Mouse (Mus musculus): Measurements from ENCODE around the gene Syngr3.
"Not testable (repeated sequence)": the region's sequence is repeated elsewhere in the genome, so short reads cannot be mapped to it uniquely, and the experiment has no call there.

Gene Syngr3

DNA sequence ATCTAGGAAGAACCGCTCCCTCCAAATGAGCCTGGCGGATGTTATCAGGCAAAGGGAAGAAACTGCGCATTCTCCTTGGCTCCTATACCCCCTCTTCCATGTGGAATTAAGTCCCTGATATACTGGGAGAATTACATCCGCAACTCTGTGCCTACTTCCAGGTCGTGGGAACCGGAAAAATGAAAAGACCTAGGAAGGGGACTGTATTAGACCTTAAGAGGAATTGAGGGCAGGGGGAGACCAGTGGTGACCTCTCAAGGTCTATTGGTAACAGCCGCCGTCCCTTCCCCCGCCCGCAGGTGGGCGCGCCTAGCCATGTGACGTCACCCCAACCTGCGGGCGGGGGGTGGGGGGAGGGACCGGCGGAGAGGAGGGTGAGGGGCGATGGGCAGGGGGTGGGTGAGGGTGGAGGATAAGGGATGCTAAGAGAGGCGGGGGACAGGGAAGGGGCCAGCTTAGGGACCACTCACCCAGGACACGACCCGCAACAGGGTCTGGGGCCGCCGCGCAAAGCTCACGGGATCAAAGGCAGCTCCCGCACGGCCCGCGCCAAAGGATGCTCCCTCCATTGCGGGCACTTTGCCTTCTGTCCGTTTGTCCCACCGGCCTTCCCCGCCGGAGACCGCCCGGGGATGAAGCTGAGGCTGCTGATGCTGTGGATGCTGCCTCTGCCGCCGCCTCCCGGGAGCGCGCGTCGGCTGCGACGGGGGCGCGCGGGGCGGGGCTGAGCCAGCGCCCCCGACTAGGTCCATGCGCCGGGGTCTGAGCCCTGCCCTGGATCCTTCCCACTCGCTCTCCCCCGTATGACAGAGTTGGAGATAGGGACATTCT is at the start of gene Syngr3:
Gene Syngr3, minus strand, starts transcription at position 705 of the 831 bp plus-strand sequence.
- no peak for DNase-seq (ENCODE audit: low spot score in 2 of 2)

DNA sequence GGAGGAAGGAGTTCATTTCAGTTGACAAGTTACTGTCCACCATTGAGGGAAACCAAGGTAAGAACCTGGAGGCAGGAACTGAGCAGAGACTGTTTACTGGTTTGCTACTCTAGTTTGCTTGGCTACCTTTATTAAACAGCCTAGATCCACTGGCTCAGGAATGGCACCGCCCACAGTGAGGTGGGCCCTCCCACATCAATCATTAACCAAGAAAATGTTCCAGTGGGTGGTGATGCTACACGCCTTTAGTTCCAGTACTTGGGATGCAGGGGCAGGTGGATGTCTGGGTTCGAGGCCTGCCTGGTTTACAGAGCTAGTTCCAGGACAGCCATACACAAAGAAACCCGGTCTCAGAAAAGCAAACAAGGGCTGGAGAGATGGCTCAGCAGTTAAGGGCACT is 48.5 kb upstream of the Syngr3 start:
- DNase-seq (ENCODE audit: low spot score in 2 of 2), result no peak

DNA sequence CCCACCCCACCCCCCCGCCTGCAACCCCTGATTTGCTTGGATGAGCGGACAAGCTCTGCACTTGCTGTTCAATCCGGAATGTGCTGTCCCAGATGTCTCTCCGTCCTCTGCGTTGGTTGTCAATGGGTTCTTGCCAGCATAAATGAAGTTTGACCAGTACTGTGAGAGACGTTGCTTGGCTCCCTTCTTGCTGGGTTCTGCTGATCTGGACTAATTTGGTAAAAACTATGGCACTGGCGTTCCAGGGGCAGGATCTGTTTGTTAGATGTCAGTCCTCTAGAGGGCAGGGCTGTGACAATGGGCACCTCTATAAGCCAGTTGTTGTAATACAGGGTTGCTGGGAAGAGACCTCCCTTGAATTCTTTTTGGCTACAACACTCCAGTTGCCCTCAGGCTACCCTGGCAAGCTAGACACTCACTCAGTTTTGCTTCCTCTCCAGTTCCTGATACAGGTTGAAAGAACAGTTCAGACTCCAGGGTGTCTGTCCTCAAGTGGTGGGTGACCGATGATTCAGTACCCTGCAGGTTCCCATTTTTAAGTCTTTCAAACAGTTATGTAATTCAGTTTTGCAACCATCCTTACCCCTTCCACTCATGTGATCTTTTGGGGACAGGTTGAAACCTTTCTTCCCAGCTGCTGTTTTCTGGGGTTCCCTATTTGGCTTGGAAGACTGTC is 47.5 kb upstream of the Syngr3 start:
- DNase-seq (ENCODE audit: low spot score in 2 of 2), result no peak

DNA sequence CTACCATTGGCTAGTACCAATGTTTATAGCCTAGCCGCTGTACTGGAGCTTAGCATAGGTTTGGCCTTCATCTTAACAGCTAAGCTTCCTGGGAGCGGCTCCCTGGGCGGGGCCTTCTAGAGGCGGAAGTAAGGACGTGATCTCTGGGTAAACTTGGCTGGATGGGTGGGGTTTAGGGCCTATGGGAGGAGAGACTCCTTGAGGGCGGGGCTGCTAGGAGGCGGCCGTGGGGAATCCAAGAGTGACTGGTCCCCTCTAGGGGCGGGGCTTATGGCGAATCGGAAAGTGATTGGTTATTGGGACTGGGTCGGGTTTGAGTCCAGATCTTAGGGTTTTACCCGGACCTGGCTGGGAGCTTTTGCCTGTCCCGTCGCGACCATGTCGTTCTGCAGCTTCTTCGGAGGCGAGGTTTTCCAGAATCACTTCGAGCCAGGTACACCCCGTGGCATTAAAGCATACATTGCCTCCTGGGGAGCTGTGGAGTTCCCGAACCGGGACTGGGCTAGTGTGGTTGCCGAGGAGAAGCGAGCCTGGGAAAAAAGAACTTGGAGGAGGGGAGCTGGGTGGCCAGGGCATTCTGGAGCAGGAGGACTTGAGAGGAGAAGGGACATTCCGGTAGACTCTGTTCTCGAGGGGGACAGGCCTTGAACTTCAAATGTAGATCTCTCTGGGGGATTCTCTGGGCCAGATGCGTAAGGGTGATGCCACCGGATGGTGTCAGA is 46.7 kb upstream of the Syngr3 start, which contains the start of gene Msrb1:
Gene Msrb1, plus strand, starts transcription at position 313 of the 722 bp plus-strand sequence.
- peak; percentile 93 to 97 for DNase-seq (ENCODE audit: low spot score in 2 of 2)

DNA sequence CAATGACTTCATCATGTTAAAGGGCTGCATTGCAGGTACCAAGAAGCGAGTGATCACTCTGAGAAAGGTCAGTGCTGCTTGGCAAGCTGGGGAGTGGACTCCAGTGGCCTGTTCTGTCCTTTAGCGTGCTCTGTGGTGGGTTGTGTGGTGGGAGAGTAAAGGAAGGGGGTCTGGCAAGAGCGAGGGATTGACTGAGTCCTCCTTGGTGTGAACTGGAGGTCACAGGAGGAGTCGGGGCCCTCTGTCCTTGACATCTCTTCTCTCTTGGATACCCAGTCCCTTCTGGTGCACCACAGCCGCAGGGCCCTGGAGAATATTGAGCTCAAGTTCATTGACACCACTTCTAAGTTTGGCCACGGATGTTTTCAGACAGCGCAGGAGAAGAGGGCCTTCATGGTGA is 45.7 kb upstream of the Syngr3 start:
- DNase-seq (ENCODE audit: low spot score in 2 of 2), result no peak

DNA sequence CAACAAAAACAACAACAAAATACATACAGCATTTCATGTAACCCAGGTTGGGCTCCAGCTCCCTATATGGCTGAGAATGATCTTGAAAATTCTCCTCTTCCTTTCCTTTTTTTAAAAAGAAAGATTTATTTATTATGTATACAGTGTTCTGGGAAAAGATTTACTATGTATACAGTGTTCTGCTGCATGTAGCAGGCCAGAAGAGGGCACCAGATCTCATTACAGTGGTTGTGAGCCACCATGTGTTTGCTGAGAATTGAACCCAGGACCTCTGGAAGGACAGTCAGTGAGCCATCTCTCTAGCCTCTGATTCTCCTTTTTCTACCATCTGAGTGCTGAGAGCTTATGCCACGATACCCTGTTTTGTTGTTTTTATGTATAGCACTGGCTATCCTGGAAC is 44.8 kb upstream of the Syngr3 start:
- no peak for DNase-seq (ENCODE audit: low spot score in 2 of 2)

DNA sequence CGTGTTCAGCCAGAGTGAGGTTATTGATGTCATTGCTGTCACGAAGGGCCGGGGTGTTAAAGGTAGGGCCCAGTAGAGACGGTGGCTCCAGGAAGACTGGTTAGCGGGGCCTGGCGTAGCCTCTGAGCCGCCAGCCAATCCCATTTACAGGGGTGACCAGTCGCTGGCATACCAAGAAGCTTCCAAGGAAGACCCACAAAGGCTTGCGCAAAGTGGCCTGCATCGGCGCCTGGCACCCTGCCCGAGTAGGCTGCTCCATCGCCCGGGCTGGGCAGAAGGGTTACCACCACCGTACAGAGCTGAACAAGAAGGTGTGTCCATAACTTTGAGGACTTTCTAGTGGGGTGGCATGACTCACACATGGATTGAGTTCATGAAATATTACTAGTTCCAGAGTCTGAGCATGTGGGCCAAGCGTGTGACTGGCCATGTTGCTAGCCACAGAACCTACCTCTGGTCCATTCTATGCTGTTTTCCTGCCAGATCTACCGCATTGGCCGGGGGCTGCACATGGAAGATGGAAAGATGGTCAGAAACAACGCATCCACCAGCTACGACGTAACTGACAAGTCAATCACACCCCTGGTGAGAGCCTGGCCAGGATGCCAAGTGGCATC is 43.8 kb upstream of the Syngr3 start:
- no peak for DNase-seq (ENCODE audit: low spot score in 2 of 2)

DNA sequence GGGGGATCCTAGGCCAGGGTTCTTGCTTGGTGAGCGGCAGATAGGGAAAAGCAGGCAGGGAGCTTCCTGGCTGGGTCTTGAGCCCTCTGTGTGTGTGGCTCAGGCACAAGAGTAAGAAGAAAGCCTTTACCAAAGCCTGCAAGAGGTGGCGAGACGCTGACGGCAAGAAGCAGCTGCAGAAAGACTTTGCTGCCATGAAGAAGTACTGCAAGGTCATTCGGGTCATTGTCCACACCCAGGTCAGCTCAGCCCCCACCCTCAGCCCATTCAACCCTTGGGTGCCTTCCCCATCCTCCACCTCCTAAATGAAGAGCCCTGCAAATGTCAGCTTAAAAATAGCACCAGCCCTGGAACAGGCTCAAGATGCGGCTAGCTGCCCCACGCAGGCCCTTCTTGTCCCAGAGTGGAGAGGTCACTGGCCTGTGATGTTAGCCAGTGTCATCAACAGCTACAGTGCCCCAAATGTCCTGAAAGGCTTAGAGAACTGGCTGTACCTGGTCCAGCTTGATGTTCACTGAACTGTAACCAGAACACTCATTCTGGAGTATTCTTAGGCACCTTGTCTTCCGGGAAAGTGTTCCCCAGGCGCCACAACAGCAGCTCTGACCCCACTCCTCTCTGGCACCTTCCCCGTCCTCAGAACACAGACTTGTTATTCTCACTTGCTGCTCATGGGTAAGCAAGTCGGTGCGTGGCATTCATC is 42.6 kb upstream of the Syngr3 start:
- DNase-seq (ENCODE audit: low spot score in 2 of 2), result no peak

DNA sequence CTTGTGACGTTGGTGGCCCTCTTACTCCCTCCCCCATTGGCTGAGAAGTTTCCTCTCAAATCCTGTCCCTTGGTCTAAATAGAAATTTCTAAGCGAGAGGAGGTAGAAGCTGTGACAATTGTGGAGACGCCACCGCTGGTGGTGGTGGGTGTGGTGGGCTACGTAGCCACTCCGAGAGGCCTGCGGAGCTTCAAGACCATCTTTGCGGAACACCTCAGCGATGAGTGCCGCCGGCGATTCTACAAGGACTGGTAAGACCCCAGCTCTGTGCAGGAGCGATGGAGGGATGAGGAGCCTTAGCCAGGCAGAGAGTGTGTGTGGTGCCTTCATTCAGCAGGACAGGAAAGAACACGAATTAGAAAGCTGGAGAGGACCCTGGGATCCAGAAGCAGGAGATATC is 41.0 kb upstream of the Syngr3 start:
- no peak for DNase-seq (ENCODE audit: low spot score in 2 of 2)

DNA sequence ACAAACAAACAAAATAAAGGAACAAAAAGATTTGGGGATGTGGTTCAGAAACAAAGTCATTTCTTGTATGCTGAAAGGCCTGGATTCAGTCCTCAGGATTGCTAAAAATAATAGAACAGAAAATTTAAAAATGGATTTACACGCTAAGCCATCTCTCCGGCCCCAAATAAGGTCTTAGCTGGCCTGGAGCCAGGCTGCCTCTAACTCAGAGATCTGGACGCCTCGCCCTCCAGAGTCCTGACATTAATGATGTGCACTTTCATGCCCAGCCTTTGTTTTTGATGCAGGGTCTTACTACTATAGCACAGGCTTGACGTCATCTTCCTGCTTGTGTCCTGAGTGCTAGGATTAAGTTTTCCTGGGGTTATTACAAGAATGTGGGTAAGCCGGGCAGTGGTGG is 39.3 kb upstream of the Syngr3 start:
- DNase-seq (ENCODE audit: low spot score in 2 of 2), result no peak

DNA sequence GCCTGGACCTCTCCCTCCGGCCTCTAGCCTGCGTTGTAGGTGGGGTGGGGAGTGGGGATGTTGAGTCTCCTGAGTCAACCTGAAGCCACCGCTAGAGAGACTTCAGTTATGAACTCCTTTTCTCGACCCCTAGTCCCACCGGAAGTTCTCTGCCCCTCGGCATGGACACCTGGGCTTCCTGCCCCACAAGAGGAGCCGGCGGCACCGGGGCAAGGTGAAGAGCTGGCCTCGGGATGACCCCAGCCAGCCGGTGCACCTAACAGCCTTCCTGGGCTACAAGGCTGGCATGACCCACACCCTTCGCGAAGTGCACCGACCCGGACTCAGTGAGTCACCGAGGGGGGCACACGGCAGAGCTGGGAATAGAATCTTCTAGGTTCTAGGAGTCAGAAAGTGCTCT is 38.4 kb upstream of the Syngr3 start:
- DNase-seq (ENCODE audit: low spot score in 2 of 2), result no peak

DNA sequence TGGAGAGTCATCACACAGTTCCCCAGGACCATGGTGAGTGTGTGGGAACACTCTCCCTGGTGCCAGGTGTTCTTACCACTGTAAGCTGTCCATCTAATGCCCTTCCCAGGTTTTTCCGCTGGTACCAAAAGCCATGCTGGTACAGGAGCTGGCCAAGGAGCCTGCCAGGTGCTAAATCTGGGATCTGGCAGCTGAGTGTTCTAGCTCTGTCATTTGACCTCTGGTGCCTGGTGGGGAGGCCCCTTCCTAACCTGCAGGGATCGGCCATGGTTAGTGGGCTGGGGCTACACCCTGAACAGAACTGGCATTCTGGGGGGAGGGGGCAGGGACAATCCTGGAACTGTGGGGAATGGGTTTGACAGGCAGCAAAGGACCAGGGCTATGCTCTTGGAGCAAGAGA is 37.9 kb upstream of the Syngr3 start, which contains the start of gene Rpl3l:
Gene Rpl3l, plus strand, starts transcription at position 203 of the 400 bp plus-strand sequence.
- DNase-seq (ENCODE audit: low spot score in 2 of 2), result no peak

DNA sequence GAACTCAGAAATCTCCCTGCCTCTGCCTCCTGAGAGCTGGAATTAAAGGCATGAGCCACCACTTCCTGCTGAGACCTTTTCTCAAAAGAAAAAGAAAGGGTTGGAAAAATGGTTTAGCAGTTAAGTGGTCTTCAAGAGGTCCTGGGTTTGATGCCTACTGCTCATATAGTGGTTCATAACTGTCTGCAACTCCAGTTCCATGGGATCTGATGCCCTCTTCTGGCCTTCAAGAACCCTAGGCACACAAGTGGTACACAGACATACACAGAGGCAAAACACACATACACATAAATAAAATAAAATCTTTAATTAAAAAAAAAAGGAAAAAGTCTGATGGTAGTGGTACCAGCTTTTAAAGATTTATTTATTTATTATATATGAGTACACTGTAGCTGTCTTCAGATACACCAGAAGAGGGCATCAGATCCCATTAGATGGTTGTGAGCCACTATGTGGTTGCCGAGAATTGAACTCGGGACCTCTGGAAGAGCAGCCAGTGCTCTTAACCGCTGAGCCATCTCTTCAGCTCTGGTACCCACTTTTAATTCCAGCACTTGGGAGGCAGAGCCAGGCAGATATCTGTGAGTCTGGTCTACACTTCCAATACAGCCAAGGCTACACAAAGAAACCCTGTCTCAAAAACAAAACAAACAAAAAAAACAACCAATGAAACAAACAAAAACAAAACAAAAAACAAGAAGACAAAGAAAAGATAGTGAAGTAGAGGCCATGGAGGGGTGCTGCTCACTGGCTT is 36.1 kb upstream of the Syngr3 start:
- DNase-seq (ENCODE audit: low spot score in 2 of 2), result no peak

DNA sequence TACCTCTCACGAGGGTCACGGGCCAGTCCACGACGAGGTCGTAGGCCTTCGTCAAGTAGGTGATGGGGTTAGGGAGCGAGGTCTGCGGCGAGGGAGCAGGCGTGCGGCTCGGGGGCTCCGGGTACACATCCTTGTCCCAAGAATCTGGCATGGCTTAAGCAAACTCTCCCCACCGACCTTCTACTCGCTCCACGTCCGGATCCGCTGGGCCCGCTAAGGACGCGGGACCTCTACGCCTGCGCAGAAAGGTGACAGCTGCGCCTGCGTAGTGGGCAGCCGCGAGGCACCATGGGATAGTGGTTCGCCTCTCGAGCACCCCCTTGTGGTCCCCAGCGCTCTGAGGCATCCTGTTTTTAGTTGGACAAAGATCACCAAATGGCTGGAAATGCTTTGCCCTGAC is 34.4 kb upstream of the Syngr3 start, which contains the start of gene Ndufb10:
Gene Ndufb10, minus strand, starts transcription at position 295 of the 400 bp plus-strand sequence.
- peak; percentile 89 to 98 for DNase-seq (ENCODE audit: low spot score in 2 of 2)

DNA sequence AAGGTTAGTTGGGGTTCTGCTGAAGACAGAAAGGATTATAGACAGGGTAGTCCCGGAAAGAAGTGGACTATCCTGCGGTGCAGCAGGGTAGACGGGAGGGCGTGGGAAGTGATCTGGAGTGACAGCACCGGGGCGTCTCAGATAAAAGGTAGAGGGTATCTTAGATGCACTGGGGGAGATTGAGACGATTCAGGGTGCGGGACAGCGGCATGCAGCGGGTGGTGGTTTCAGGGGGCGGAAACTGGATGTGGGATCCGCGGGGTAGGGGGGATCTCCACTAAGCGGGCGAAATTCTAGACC is 34.1 kb upstream of the Syngr3 start:
- DNase-seq (ENCODE audit: low spot score in 2 of 2), result no peak

DNA sequence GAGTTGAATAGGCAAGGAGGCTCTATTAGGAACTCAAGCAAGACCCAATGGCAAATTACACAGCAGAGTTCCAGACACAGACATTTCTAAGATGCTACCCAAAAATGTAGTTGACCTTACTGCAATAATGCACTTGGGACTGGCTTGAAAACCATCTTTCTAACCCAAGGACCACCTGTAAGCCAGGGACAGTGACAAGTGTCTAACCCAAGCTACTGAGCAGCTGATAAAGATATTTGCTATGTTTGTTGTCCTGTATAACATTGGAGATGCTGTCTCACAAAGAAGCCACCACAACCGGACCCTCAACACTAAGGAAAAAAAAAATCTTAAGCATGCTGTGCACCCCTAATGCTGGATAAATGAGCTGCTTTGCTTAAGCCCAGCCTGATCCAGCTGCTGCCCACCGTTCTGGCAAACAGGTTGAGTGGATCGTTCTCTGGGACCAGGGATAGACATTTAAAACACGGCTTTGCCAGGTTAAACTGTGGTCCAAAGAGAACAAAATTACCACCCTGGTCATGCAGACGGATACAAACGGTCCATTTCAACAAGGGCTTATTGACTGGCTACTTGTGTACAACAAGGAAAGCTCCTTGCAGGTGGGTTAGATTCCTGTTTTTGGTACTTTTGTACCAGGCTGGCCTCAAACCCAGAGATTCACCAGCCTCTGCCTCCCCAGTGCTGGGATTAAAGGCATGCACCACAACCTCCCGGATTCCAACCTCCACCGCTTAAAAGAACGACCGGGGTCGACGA is 33.5 kb upstream of the Syngr3 start:
- DNase-seq (ENCODE audit: low spot score in 2 of 2), result no peak

DNA sequence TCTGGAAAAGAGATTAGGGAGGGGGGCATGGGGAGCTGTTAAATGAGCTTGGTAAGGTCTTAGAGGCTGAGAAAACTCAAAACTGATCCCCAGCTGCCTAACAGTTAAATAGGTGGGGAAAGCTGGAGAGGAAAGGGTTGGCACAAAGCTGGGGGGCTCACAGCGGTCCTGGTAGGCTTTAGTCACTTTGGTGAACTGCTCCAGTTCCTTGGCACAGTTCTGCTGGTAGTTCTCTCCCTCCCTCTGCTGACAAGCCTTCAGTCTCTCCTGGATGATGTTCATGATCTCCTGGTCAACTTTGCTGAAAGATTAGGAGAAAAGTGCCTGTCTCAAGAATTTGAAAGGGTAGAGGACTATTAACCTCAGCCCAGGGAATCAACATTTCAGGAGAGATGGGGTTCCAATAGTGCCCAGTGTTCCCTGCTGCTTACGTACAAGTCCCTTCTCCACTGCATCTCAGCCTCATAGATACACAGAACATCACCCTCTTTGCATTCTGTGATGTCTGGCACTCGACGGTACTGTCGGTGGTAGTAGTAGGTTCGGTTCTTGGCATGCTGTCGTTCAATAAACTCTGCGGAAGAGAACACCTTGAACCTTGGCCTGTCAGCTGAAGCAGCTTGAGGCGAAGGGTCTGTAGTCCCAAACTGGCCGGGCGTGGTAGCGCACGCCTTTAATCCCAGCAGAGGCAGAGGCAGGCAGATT is 32.6 kb upstream of the Syngr3 start:
- no peak for DNase-seq (ENCODE audit: low spot score in 2 of 2)

DNA sequence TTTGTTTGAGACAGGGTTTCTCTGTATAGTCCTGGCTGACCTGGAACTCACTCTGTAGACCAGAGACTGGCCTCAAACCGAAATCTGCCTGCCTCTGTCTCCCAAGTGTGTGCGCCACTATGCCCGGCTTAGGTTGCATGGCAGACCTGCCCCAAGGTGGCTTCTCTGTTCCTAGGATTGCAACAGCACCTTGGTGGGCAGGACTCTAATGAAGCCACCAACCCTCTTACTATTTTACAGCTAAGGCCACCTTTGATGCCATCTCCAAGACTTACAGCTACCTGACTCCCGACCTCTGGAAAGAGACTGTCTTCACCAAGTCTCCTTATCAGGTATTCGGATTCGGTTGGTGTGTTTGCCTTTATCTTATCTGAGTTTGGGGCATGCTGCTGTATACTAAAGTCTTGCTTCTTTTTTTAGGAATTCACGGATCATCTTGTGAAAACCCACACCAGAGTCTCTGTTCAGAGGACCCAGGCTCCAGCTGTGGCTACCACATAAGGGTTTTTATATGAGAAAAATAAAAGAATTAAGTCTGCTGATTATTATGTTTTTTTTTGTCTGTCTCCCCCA is 31.7 kb upstream of the Syngr3 start:
- DNase-seq (ENCODE audit: low spot score in 2 of 2), result not testable (repeated sequence)

DNA sequence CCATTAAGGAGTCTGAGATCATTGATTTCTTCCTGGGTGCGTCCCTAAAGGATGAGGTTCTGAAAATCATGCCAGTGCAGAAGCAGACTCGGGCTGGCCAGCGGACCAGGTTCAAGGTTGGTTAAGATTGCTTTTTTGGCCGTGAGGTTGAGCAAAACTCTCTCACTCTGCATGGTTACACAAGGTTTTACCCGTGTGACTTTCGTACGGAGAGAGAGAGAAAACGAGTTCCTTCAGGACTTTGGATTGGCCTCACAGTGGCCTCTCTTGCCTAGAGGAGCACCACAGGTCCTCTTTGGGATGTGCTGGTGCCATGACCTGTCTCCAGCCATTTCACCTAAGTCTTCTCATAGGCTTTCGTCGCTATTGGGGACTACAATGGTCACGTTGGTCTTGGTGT is 30.9 kb upstream of the Syngr3 start:
- DNase-seq (ENCODE audit: low spot score in 2 of 2), result not testable (repeated sequence)

Measured in thymus, postnatal 10 days (tissue).